Mouse (Mus musculus): ENCODE data around the gene Inip.

GRCm38 (mm10) chr4:59802107-59802506, 718 bp upstream of the Inip start:
- TF ChIP-seq CTCF (IDR thresholded peaks at IDR 0.05; ENCODE audit: extremely low read depth, insufficient read length, insufficient replicate concordance, low read depth, low read length), result no peak
- TF ChIP-seq POLR2A (IDR thresholded peaks at IDR 0.05; ENCODE audit: low read depth, low read length), result no peak

Measured in small intestine, adult 2 months (tissue).